Mouse (Mus musculus) pancreas, adult 10 weeks (tissue): ENCODE measurements around the gene H2-M10.4. TPM values are rescaled to one million over a fixed set of nuclear protein-coding genes. Genes with fewer than 3 reads are reported as not detected.

ENCODE experiments used
- polyA plus RNA-seq: library from polyadenylated mRNA; stranded (reverse); fragments of 350-450 nt; fragmentation: Illumina TruSeq; extraction: RNeasy Lipid Tissue Mini Kit (QIAGEN cat#74804); gene quantifications from one replicate; pipeline ENCODE4 v1.2.3, GENCODE M21; 2015; ENCODE audit warnings: low read depth, low replicate concordance; ENCODE audit not compliant: insufficient read depth

Gene H2-M10.4
- not detected for polyA plus RNA-seq

DNA sequence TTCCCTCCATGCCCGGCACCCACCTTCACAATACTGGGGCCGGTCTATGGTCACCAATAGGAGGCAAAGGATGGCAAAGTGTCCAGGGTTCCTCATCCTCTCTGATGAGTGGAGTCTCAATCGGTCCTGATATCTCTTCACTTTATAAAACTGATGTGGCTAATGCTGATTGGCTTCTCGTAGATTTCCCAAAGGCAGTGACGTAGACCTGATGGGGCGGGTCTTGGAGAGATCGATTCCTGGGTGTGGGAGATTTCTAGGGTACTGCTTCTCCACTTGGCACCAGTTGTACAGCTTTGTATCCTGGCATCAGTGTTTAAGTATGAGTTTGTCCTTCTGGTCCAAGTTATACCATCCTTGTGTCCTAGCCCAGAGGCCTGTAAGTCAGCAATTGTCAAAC lies at the start of gene H2-M10.4:
Gene H2-M10.4, minus strand, starts transcription at position 101 of the 400 bp plus-strand sequence.

Other genes with a start within 250 kb of the H2-M10.4 start
- 31.5 TPM for gene Rpp21, start 204.3 kb downstream of the H2-M10.4 start, polyA plus RNA-seq
- gene Trim39, start 190.1 kb downstream of the H2-M10.4 start, polyA plus RNA-seq: 16.5 TPM
- gene H2-M10.2, start 175.8 kb downstream of the H2-M10.4 start, polyA plus RNA-seq: not detected
- gene H2-M10.1, start 136.2 kb downstream of the H2-M10.4 start, polyA plus RNA-seq: not detected
- gene H2-M10.3, start 93.9 kb downstream of the H2-M10.4 start, polyA plus RNA-seq: not detected
- not detected for gene H2-M11, start 84.7 kb upstream of the H2-M10.4 start, polyA plus RNA-seq
- not detected for gene H2-M9, start 180.3 kb upstream of the H2-M10.4 start, polyA plus RNA-seq
- gene H2-M1, start 209.9 kb upstream of the H2-M10.4 start, polyA plus RNA-seq: not detected